Mouse (Mus musculus): ENCODE data around the gene Tppp3. TPM values are rescaled to one million over a fixed set of nuclear protein-coding genes. Genes with fewer than 3 reads are reported as not detected.
A peak's percentile ranks its signal among the peaks of the same experiment; 100 is the strongest.

Tppp3 gene
- polyA plus RNA-seq, 1 experiment from 2014 or later, result 15.0 TPM

DNA sequence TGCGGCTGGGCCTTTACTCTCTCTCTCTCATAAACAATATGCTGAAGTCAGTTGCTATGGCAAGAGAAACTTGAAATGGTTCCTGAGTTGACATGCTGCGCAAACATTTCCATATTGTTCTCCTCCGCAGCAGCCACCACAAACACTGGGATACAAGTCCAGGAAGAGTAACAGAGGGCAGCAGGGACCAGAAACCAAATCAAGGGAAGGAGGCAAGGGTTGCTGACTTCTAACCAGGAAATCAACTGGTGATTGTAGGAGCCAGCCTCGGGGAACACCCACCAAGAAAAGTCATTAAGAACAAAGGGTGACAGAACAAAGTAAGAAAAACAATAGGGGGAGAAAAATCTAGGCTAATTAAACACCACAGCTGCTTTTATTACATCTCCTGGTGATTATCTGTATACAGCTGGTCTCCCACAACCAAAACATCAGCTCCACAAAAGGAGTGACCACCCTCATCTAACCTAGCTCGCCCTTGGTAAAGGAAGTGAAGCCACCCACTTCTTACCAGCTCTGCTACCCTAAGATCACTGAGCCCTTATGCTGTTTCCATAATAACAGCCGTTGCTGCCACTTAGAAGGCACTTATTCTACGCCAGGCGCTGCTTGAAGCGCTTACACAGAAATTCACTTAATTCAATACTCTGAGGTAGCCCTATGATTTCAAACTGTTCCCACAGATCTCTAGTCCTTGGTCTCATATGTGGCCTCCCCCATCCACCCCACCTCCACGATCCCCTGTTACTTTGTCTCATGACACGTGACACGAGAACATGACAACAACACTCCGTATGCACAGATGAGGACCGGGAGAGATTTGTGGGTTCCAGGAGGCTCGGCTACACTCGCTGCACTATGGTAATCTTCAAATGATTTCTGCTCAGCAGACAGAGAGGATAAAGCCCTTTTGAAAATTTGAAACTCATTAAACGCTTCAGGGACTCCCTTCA, 24.3 kb upstream of the Tppp3 start:
- peak overlapping the region; percentile 77 for H3K4me2 ChIP-seq (ENCODE audit: low read depth, severe bottlenecking)
- H3K4me1 ChIP-seq (ENCODE audit: control insufficient read depth, insufficient read depth, low read length), result peaks cover 19% of the 10 kb centered on the region
- no peaks in the 10 kb centered on the region for H3K27me3 ChIP-seq (ENCODE audit: control insufficient read depth, insufficient read depth, low read length)
- peak overlapping the region; percentile 68 for H3K4me3 ChIP-seq (ENCODE audit: low read depth, low read length)
- ATAC-seq (ENCODE audit: insufficient number of reproducible peaks, low FRiP score, low TSS enrichment, low read depth) (no peak), DNase-seq (ENCODE audit: low spot score) (no peak)
- no peak overlapping the region for H3K27ac ChIP-seq (replicated peaks; ENCODE audit: low read depth, low read length)
- H3K9me3 ChIP-seq (ENCODE audit: control insufficient read depth, low read length), result no peaks in the 10 kb centered on the region
- H3K36me3 ChIP-seq (ENCODE audit: control insufficient read depth, insufficient read depth, low read length), result no peaks in the 10 kb centered on the region
- WGBS, result 38% methylated on average over 17 of the region's 17 CpGs
- H3K9ac ChIP-seq (ENCODE audit: low read length), result no peak overlapping the region; the same call in 1 of the 2 replicates

DNA sequence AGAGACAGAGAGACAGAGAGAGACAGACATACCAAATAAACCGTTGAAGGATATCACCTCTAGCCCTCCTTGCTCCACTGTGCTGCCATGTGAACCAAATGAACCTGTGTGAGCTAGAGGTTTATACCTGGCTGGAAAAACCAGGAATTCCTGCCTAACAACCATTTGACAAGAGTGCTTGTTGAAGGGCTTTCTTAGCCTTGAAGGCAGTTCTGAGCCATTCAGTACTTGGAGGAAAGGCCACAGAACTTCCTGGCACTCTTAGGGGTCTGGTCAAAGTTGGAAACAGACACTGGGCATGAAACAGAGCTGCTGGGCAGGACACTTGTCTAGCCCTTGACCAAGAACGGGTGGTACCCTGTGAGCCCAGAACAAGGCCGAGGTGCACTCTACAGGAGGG, 23.2 kb upstream of the Tppp3 start:
- H3K4me2 ChIP-seq (ENCODE audit: low read depth, severe bottlenecking), result no peak overlapping the region
- H3K4me3 ChIP-seq (ENCODE audit: low read depth, low read length), result no peak overlapping the region
- no peaks in the 10 kb centered on the region for H3K27me3 ChIP-seq (ENCODE audit: control insufficient read depth, insufficient read depth, low read length)
- 83% methylated on average over 3 of the region's 3 CpGs for WGBS
- ATAC-seq (ENCODE audit: insufficient number of reproducible peaks, low FRiP score, low TSS enrichment, low read depth) (no peak), DNase-seq (ENCODE audit: low spot score) (no peak)
- H3K36me3 ChIP-seq (ENCODE audit: control insufficient read depth, insufficient read depth, low read length), result no peaks in the 10 kb centered on the region
- no peak overlapping the region for H3K27ac ChIP-seq (replicated peaks; ENCODE audit: low read depth, low read length)
- no peak overlapping the region for H3K9ac ChIP-seq (ENCODE audit: low read length)
- H3K4me1 ChIP-seq (ENCODE audit: control insufficient read depth, insufficient read depth, low read length), result peaks cover 19% of the 10 kb centered on the region
- H3K9me3 ChIP-seq (ENCODE audit: control insufficient read depth, low read length), result no peaks in the 10 kb centered on the region

DNA sequence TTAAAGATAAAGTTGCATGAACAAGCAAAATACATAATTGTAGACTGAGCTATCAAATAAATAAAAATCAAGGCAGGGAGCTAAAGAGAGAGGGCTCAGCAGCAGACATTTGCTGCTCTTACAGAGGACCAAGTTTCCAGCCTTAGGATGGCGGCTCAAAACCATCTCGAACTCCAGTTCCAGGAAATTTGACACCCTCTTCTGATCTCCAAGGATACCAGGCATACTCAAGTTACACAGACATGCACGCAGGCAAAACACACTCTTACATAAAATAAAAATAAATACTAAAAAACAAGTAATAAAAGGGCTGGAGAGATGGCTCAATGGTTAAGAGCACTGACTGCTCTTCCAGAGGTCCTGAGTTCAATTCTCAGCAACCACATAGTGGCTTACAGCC, 22.2 kb upstream of the Tppp3 start:
- DNase-seq (ENCODE audit: low spot score) (no peak), ATAC-seq (ENCODE audit: insufficient number of reproducible peaks, low FRiP score, low TSS enrichment, low read depth) (no peak)
- Histone ChIP-seq H3K4me3 (ENCODE audit: low read depth, low read length) (no peak overlapping the region), H3K4me2 (ENCODE audit: low read depth, severe bottlenecking) (no peak overlapping the region), H3K27ac (replicated peaks; ENCODE audit: low read depth, low read length) (no peak overlapping the region), H3K36me3 (ENCODE audit: control insufficient read depth, insufficient read depth, low read length) (no peaks in the 10 kb centered on the region), H3K9me3 (ENCODE audit: control insufficient read depth, low read length) (no peaks in the 10 kb centered on the region), H3K4me1 (ENCODE audit: control insufficient read depth, insufficient read depth, low read length) (peaks cover 19% of the 10 kb centered on the region), H3K27me3 (ENCODE audit: control insufficient read depth, insufficient read depth, low read length) (no peaks in the 10 kb centered on the region), H3K9ac (ENCODE audit: low read length) (no peak overlapping the region)
- 10% methylated on average over 3 of the region's 3 CpGs for WGBS

DNA sequence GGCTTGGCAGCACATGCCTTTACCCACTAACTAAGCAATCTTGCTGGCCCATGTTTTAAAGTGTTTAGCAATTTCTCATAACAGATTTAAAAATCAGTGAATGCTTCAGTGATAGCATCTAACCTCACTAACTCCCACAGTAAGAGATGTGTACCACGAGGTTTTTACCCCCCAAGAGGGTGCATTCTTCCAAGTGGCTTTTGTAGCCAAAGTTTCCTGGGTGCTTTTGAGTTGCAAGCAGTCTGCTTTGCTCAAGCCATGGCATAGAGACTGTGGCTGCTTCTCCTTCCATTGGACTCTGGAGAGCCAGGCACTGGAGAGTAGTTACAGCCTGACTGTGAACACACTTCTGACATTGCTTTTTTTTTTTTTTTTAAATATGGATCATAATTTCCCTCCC, 18.0 kb upstream of the Tppp3 start:
- H3K4me1 ChIP-seq (ENCODE audit: control insufficient read depth, insufficient read depth, low read length), result no peaks in the 10 kb centered on the region
- H3K4me3 ChIP-seq (ENCODE audit: low read depth, low read length), result no peak overlapping the region
- no peak overlapping the region for H3K27ac ChIP-seq (replicated peaks; ENCODE audit: low read depth, low read length)
- H3K9ac ChIP-seq (ENCODE audit: low read length), result no peak overlapping the region
- ATAC-seq (ENCODE audit: insufficient number of reproducible peaks, low FRiP score, low TSS enrichment, low read depth), result no peak
- H3K27me3 ChIP-seq (ENCODE audit: control insufficient read depth, insufficient read depth, low read length), result no peaks in the 10 kb centered on the region
- no peak for DNase-seq (ENCODE audit: low spot score)
- H3K36me3 ChIP-seq (ENCODE audit: control insufficient read depth, insufficient read depth, low read length), result no peaks in the 10 kb centered on the region
- 59% methylated on average over 1 of the region's 1 CpGs for WGBS
- no peak overlapping the region for H3K4me2 ChIP-seq (ENCODE audit: low read depth, severe bottlenecking)
- H3K9me3 ChIP-seq (ENCODE audit: control insufficient read depth, low read length), result no peaks in the 10 kb centered on the region

DNA sequence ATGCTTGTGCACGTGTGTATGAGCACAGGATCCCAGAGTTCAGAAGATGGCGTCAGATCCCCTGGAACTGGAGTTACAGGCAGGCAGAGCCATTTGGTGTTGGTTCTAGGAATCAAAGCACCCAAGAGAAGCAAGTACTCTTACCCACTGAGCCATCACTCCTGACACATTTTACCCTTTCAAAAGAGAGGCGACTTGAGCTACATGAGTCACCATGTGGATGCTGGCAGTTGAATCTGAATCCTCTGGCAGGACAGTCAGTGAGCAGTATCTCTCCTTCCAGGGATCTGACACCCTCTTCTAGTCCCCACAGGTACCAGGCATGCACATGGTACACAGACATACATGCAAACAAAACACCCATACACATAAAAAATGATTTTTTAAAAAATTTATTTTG, 16.8 kb upstream of the Tppp3 start:
- Histone ChIP-seq H3K4me2 (ENCODE audit: low read depth, severe bottlenecking) (no peak overlapping the region), H3K9me3 (ENCODE audit: control insufficient read depth, low read length) (no peaks in the 10 kb centered on the region), H3K27me3 (ENCODE audit: control insufficient read depth, insufficient read depth, low read length) (no peaks in the 10 kb centered on the region), H3K36me3 (ENCODE audit: control insufficient read depth, insufficient read depth, low read length) (no peaks in the 10 kb centered on the region), H3K27ac (replicated peaks; ENCODE audit: low read depth, low read length) (no peak overlapping the region), H3K9ac (ENCODE audit: low read length) (no peak overlapping the region), H3K4me3 (ENCODE audit: low read depth, low read length) (no peak overlapping the region), H3K4me1 (ENCODE audit: control insufficient read depth, insufficient read depth, low read length) (peaks cover 4% of the 10 kb centered on the region; the same call in 1 of the 2 replicates)
- DNase-seq (ENCODE audit: low spot score), result no peak
- WGBS, result 54% methylated on average over 3 of the region's 3 CpGs
- no peak for ATAC-seq (ENCODE audit: insufficient number of reproducible peaks, low FRiP score, low TSS enrichment, low read depth)

DNA sequence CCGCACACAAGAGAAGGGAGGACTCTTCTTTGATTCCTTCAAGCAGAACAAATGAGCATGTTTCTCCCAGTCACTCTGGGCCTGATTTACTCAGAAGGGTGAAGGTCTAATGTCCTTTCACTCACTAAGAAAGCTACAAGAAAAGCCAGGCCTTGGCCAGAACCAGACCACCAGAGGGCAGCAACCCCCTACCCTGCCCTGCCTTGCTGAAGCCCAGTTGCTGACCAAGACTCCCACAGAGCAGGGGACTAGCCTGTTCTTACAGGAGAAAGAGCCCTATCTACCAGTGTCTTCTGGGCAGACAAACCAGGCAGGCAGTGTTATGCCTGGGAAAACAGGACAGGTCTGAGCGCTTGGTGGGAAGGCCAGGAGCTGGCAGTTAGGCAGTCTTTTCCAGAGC, 13.1 kb upstream of the Tppp3 start:
- ATAC-seq (ENCODE audit: insufficient number of reproducible peaks, low FRiP score, low TSS enrichment, low read depth) (no peak), DNase-seq (ENCODE audit: low spot score) (peak; percentile 90)
- H3K36me3 ChIP-seq (ENCODE audit: control insufficient read depth, insufficient read depth, low read length), result no peaks in the 10 kb centered on the region
- peaks cover 10% of the 10 kb centered on the region for H3K4me1 ChIP-seq (ENCODE audit: control insufficient read depth, insufficient read depth, low read length)
- H3K4me2 ChIP-seq (ENCODE audit: low read depth, severe bottlenecking), result no peak overlapping the region
- H3K27me3 ChIP-seq (ENCODE audit: control insufficient read depth, insufficient read depth, low read length), result no peaks in the 10 kb centered on the region
- no peak overlapping the region for H3K9ac ChIP-seq (ENCODE audit: low read length)
- no peaks in the 10 kb centered on the region for H3K9me3 ChIP-seq (ENCODE audit: control insufficient read depth, low read length)
- WGBS, result 25% methylated on average over 2 of the region's 2 CpGs
- H3K4me3 ChIP-seq (ENCODE audit: low read depth, low read length), result no peak overlapping the region
- no peak overlapping the region for H3K27ac ChIP-seq (replicated peaks; ENCODE audit: low read depth, low read length)

GRCm38 (mm10) chr8:105484030-105484368, 12.7 kb upstream of the Tppp3 start:
- Histone ChIP-seq H3K9me3 (ENCODE audit: control insufficient read depth, low read length) (no peaks in the 10 kb centered on the region), H3K4me1 (ENCODE audit: control insufficient read depth, insufficient read depth, low read length) (peaks cover 10% of the 10 kb centered on the region), H3K4me3 (ENCODE audit: low read depth, low read length) (no peak overlapping the region), H3K27me3 (ENCODE audit: control insufficient read depth, insufficient read depth, low read length) (no peaks in the 10 kb centered on the region), H3K9ac (ENCODE audit: low read length) (no peak overlapping the region), H3K27ac (replicated peaks; ENCODE audit: low read depth, low read length) (no peak overlapping the region), H3K36me3 (ENCODE audit: control insufficient read depth, insufficient read depth, low read length) (no peaks in the 10 kb centered on the region), H3K4me2 (ENCODE audit: low read depth, severe bottlenecking) (no peak overlapping the region)
- DNase-seq (ENCODE audit: low spot score) (no peak), ATAC-seq (ENCODE audit: insufficient number of reproducible peaks, low FRiP score, low TSS enrichment, low read depth) (0 out of 2 replicates have a peak, but pooled peaks have one; percentile 14)
- 29% methylated on average over 3 of the region's 3 CpGs for WGBS

GRCm38 (mm10) chr8:105483212-105484029, 12.1 kb upstream of the Tppp3 start:
- no peaks in the 10 kb centered on the region for H3K36me3 ChIP-seq (ENCODE audit: control insufficient read depth, insufficient read depth, low read length)
- no peak overlapping the region for H3K27ac ChIP-seq (replicated peaks; ENCODE audit: low read depth, low read length)
- DNase-seq (ENCODE audit: low spot score) (peak; percentile 74), ATAC-seq (ENCODE audit: insufficient number of reproducible peaks, low FRiP score, low TSS enrichment, low read depth) (0 out of 2 replicates have a peak, but pooled peaks have one; percentile 14)
- peaks cover 10% of the 10 kb centered on the region for H3K4me1 ChIP-seq (ENCODE audit: control insufficient read depth, insufficient read depth, low read length)
- H3K27me3 ChIP-seq (ENCODE audit: control insufficient read depth, insufficient read depth, low read length), result no peaks in the 10 kb centered on the region
- H3K9ac ChIP-seq (ENCODE audit: low read length), result no peak overlapping the region
- H3K9me3 ChIP-seq (ENCODE audit: control insufficient read depth, low read length), result no peaks in the 10 kb centered on the region
- no peak overlapping the region for H3K4me2 ChIP-seq (ENCODE audit: low read depth, severe bottlenecking)
- H3K4me3 ChIP-seq (ENCODE audit: low read depth, low read length), result no peak overlapping the region
- WGBS, result 23% methylated on average over 14 of the region's 14 CpGs

Measured in limb, embryonic 11.5 days (tissue).